Mouse (Mus musculus) heart, embryonic 14.5 days (tissue): ENCODE measurements around the gene Cdc42ep4. TPM values are rescaled to one million over a fixed set of nuclear protein-coding genes. Genes with fewer than 3 reads are reported as not detected.

ENCODE experiments used
- ATAC-seq: fragments of 200-750 bp; cut with Nextera tagmentation; 2 replicates; pipeline ENCODE4 v1.8.0; 2017; ENCODE audit warnings: low read depth, moderate TSS enrichment; ENCODE audit not compliant: insufficient number of reproducible peaks, insufficient read depth, low FRiP score
- H3K27ac ChIP-seq, 2 experiments: fragments of 200-500 bp in 1 of 2; fragments of 300-500 bp in 1 of 2; sonication (generic) in 1 of 2; replicated peaks in 1 of 2; 2 replicates each; pipeline ENCODE4 v1.5.1; 2012 to 2014; ENCODE audit warnings: low read depth in 2 of 2, low read length in 2 of 2, control low read depth in 1 of 2, mild to moderate bottlenecking in 1 of 2, mixed read lengths in 1 of 2; ENCODE audit not compliant: control insufficient read depth in 1 of 2, insufficient read depth in 1 of 2
- H3K27me3 ChIP-seq: fragments of 300-500 bp; sonication (generic); 2 replicates; pipeline ENCODE4 v1.6.1; 2014; ENCODE audit warnings: mild to moderate bottlenecking, low read length, control low read depth; ENCODE audit not compliant: control insufficient read depth, insufficient read depth
- H3K36me3 ChIP-seq: fragments of 300-500 bp; sonication (generic); 2 replicates; pipeline ENCODE4 v1.6.1; 2014; ENCODE audit warnings: mild to moderate bottlenecking, control low read depth, low read length, mixed read lengths; ENCODE audit not compliant: control insufficient read depth, insufficient read depth
- H3K4me1 ChIP-seq, 2 experiments: fragments of 200-500 bp in 1 of 2; fragments of 300-500 bp in 1 of 2; sonication (generic) in 1 of 2; 2 replicates each; pipeline ENCODE4 v1.6.1; 2012 to 2014; ENCODE audit warnings: low read length in 2 of 2, control low read depth in 1 of 2, mixed read lengths in 1 of 2; ENCODE audit not compliant: control insufficient read depth in 2 of 2, insufficient read depth in 2 of 2
- H3K4me2 ChIP-seq: fragments of 300-500 bp; sonication (generic); 2 replicates; pipeline ENCODE4 v1.6.1; 2014; ENCODE audit warnings: mild to moderate bottlenecking, low read length
- H3K4me3 ChIP-seq, 2 experiments: fragments of 200-500 bp in 1 of 2; fragments of 300-500 bp in 1 of 2; sonication (generic) in 1 of 2; 2 replicates each; pipeline ENCODE4 v1.5.1; 2012 to 2014; ENCODE audit warnings: low read length in 2 of 2, mild to moderate bottlenecking in 2 of 2, control low read depth in 1 of 2, low read depth in 1 of 2, moderate library complexity in 1 of 2; ENCODE audit not compliant: control insufficient read depth in 1 of 2, insufficient read depth in 1 of 2
- H3K9ac ChIP-seq: fragments of 300-500 bp; sonication (generic); 2 replicates; pipeline ENCODE4 v1.6.1; 2014; ENCODE audit warnings: mild to moderate bottlenecking, low read length
- H3K9me3 ChIP-seq: fragments of 300-500 bp; sonication (generic); 2 replicates; pipeline ENCODE4 v1.6.1; 2016; ENCODE audit warnings: low read length, control low read depth; ENCODE audit not compliant: control insufficient read depth
- WGBS: fragments of 180-500 bp; shearing (Covaris S2); extraction: QIAGEN DNeasy Blood & Tissue Kit; methylation state at CpG from one replicate; pipeline ENCODE4 v1.1.7; 2014; 5-methylcytosine and 5-hydroxymethylcytosine counted together
- polyA plus RNA-seq: library from polyadenylated mRNA; unstranded; fragments of >200 nt; fragmentation: Nextera tagmentation; extraction: Ambion mirVana; gene quantifications from 2 replicates; pipeline ENCODE4 v1.2.1, GENCODE M21; 2014

Cdc42ep4 gene
- 13.3 and 16.8 TPM in 2 replicates for polyA plus RNA-seq

GRCm38 (mm10) chr11:113751484-113752084, at the start of gene Cdc42ep4:
Gene Cdc42ep4 (minus strand): TSS chr11:113751881.
- Histone ChIP-seq H3K9ac (peak within 1 kb of the TSS; percentile 91), H3K36me3 (no peaks in the 10 kb centered on the region; the same call in 1 of the 2 replicates), H3K9me3 (no peaks in the 10 kb centered on the region), H3K27ac (peak within 1 kb of the TSS; percentile 86), H3K4me3 (peak within 1 kb of the TSS; percentile 82 to 85), H3K4me1 (peaks cover 34 to 44% of the 10 kb centered on the region in 2 experiments), H3K4me2 (peak within 1 kb of the TSS; percentile 96), H3K27me3 (no peaks in the 10 kb centered on the region)
- under 1% methylated on average over 44 of the region's 44 CpGs for WGBS
- peak; percentile 76 for ATAC-seq

DNA sequence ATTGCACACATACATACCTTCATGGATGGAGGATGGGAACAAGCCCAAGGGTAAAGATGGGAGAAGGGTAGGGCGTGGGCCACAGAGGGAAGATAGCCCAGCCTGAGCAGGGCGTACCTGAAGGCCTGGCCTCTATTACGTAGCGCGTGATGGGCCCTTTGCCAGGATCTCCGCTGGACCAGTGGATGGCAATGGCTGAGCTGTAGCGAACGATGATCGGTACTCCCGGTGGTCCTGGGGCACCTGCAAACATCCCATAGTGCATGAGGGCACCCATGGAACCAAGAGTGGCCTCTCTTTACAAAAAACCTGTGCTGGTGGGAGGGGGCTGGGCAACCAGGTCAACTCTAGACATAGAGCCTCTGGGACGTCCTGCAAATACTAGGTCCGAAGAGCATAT, 48.3 kb upstream of the Cdc42ep4 start:
- Histone ChIP-seq H3K4me2 (no peak overlapping the region), H3K9me3 (no peaks in the 10 kb centered on the region), H3K27me3 (0 out of 2 replicates have a peak, but pooled peaks cover 3% of the 10 kb centered on the region), H3K4me1 (peaks cover 32 to 34% of the 10 kb centered on the region in 2 experiments), H3K27ac (no peak overlapping the region), H3K9ac (no peak overlapping the region), H3K36me3 (no peaks in the 10 kb centered on the region), H3K4me3 (no peak overlapping the region)
- 95% methylated on average over 12 of the region's 12 CpGs for WGBS
- no peak for ATAC-seq

DNA sequence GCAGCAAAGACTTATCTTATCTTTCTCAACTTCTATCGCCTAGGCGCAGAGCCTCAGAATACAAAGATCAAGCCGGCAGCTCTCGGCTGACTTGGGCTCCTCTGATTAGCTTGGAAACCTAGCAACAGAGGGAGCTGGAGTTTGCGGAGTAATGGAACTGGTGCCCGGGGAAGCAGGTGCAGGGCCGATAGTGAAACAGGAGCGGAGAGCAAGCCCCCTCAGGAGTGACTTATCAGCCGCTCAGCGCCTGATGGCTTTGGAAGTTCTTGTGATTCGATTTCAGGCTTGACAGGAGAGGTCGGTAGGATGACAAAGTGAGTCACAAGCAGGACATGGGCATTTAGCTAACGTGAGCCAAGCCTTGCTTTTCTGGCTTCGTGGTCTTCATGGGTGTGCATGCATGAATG, 47.4 kb upstream of the Cdc42ep4 start:
- 20% methylated on average over 14 of the region's 14 CpGs for WGBS
- H3K9me3 ChIP-seq, result no peaks in the 10 kb centered on the region
- no peak overlapping the region for H3K4me3 ChIP-seq
- no peaks in the 10 kb centered on the region for H3K36me3 ChIP-seq
- 0 out of 2 replicates have a peak, but pooled peaks cover 3% of the 10 kb centered on the region for H3K27me3 ChIP-seq
- H3K4me1 ChIP-seq, result peaks cover 32 to 34% of the 10 kb centered on the region in 2 experiments
- H3K27ac ChIP-seq, result no peak overlapping the region
- H3K4me2 ChIP-seq, result peak overlapping the region; percentile 22
- H3K9ac ChIP-seq, result no peak overlapping the region
- ATAC-seq, result no peak

- no peak overlapping the region for H3K27ac ChIP-seq
- 0 out of 2 replicates have a peak, but pooled peaks cover 3% of the 10 kb centered on the region for H3K27me3 ChIP-seq
- H3K4me1 ChIP-seq, result peaks cover 30 to 31% of the 10 kb centered on the region in 2 experiments
- no peaks in the 10 kb centered on the region for H3K9me3 ChIP-seq
- no peaks in the 10 kb centered on the region for H3K36me3 ChIP-seq
- no peak overlapping the region for H3K4me3 ChIP-seq
- H3K4me2 ChIP-seq, result no peak overlapping the region
- 73% methylated on average over 6 of the region's 6 CpGs for WGBS
- no peak overlapping the region for H3K9ac ChIP-seq
- no peak for ATAC-seq
These were observed 46.3 kb upstream of the Cdc42ep4 start for GRCm38 (mm10) chr11:113798011-113798410.

DNA sequence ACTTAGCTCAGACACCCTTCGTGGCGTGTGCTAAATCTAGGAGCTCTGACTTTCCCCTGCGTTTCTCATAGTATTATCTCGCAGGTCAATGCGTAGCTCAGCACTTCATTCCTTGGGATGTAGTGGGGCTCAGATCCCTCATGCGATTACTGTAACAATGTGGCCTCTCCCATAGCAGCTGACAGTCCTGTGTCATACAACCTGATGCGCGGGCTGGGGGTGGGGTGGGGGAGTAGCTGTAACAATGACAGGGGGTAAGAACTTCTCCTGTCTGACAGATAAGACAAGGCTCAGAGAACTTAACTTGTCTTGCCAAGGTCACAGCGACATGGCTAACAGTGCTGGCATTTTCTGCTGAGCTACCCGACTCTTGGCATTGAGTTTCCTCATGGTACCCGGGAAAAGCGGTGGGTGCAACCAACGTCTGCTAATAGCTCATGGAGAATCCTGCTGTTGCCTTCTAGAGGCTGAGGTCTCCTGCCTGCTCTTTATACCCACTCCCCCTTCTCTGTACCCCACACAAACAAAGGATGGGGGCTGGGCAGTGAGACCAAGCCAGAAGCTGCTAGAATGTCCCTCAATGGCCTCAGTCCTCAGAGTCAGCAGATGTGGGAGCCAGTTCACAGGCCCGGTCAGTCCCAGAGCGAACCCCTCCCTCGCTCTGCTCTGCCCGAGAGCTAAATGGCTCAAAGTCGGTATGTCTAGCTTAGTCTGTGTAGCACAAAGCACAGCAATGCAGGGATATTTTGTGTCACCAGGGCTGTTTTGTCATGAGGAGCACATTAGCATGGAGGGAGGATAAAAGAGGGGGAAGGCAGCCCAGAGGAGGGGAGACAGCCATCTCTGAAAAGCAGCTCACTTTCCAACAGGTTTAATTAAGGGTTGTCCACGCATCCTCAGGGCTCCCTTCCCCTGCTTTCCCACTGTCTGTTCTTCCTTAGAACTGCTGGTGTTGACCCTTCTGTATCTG, 45.6 kb upstream of the Cdc42ep4 start:
- no peak for ATAC-seq
- H3K4me3 ChIP-seq, result no peak overlapping the region
- H3K9ac ChIP-seq, result no peak overlapping the region
- no peak overlapping the region for H3K4me2 ChIP-seq
- 0 out of 2 replicates have a peak, but pooled peaks cover 3% of the 10 kb centered on the region for H3K27me3 ChIP-seq
- peaks cover 23 to 24% of the 10 kb centered on the region in 2 experiments for H3K4me1 ChIP-seq
- H3K27ac ChIP-seq, result no peak overlapping the region
- WGBS, result 51% methylated on average over 19 of the region's 19 CpGs
- H3K9me3 ChIP-seq, result no peaks in the 10 kb centered on the region
- H3K36me3 ChIP-seq, result no peaks in the 10 kb centered on the region

DNA sequence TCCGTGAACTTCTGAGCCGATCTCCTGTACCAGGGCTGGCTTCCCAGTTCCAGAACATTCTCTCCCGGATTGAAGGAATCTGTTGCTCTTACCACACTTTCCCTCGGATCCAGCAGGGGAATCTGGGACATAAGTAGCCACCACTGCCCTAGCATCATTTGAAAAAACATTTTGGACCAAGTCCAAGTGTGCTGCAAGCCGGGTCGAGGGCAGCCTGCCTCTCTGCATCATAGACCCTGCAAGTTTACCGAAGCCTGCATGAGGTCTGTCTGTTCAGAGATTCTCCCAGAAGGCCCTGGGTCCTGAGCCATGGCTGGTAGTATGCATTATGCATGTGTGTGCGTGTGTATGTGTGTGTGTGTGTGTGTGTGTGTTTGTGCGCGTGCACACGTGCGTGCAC, 44.2 kb upstream of the Cdc42ep4 start:
- Histone ChIP-seq H3K9me3 (no peaks in the 10 kb centered on the region), H3K9ac (no peak overlapping the region), H3K4me1 (peaks cover 18% of the 10 kb centered on the region in 2 experiments), H3K36me3 (no peaks in the 10 kb centered on the region), H3K27me3 (0 out of 2 replicates have a peak, but pooled peaks cover 3% of the 10 kb centered on the region), H3K4me3 (no peak overlapping the region), H3K4me2 (no peak overlapping the region), H3K27ac (no peak overlapping the region)
- WGBS, result 72% methylated on average over 12 of the region's 12 CpGs
- ATAC-seq, result no peak

GRCm38 (mm10) chr11:113791357-113792215, 39.9 kb upstream of the Cdc42ep4 start:
- Histone ChIP-seq H3K27me3 (no peaks in the 10 kb centered on the region), H3K9me3 (no peaks in the 10 kb centered on the region), H3K4me2 (no peak overlapping the region), H3K9ac (no peak overlapping the region), H3K27ac (no peak overlapping the region), H3K4me3 (no peak overlapping the region), H3K36me3 (no peaks in the 10 kb centered on the region), H3K4me1 (peaks cover 7 to 12% of the 10 kb centered on the region in 2 experiments; a peak in 3 of 4 replicates)
- no peak for ATAC-seq
- WGBS, result 65% methylated on average over 16 of the region's 16 CpGs
